ENCODE assay signal across 21 mouse cellular contexts in genomic region chr13:49430529-49430928, GRCm38 (mm10). TPM values are rescaled to one million over a fixed set of nuclear protein-coding genes. Genes with fewer than 3 reads are reported as not detected.
DNase-seq lines count a peak whose midpoint lies in the region; ATAC-seq and TF ChIP-seq lines count a peak whose summit lies in the region.
"Had no signal": no experiment of that assay in that cellular context is flagged by ENCODE, and none has a peak within 500 bp of the region (broad histone marks: within the 10 kb centered on the region; RNA-seq: fewer than 3 reads in every experiment).

No protein-coding gene starts in this region.

- peaks cover 4% of the 10 kb centered on the region for H3K79me2 ChIP-seq in heart, adult 2 months (replicated peaks; ENCODE audit: control insufficient read depth, insufficient read depth, low read length)

- ATAC-seq in kidney, embryonic 16.5 days (ENCODE audit: low FRiP score, low TSS enrichment), result no peak
- ATAC-seq: forebrain, embryonic 15.5 days had no signal

- peaks cover 10% of the 10 kb centered on the region for H3K36me3 ChIP-seq in kidney, embryonic 16.5 days (ENCODE audit: insufficient read depth, low read length)
- 0 out of 2 replicates have a peak, but pooled peaks cover 2% of the 10 kb centered on the region for H3K36me3 ChIP-seq in heart, adult 2 months (ENCODE audit: control insufficient read depth, insufficient read depth, low read length)

- no peak for TF ChIP-seq POLR2A in heart, adult 2 months (IDR thresholded peaks at IDR 0.05; ENCODE audit: insufficient read depth, low read depth, low read length)

- peak; percentile 40 for DNase-seq in kidney, adult 11 months
- peak; percentile 32 to 33 for DNase-seq in kidney, adult 8-10 months
- DNase-seq in kidney, postnatal 25 days, result peak; percentile 68 to 73
- DNase-seq in lung, postnatal 36 days, result peak; percentile 42
- DNase-seq in adrenal gland, postnatal 36 days, result no peak
- DNase-seq in urinary bladder, postnatal 25 days (ENCODE audit: low spot score), result no peak
- DNase-seq in heart, adult 2 months, result no peak
- DNase-seq: adrenal gland, postnatal 14 days; cerebellum, adult 9-10 months; gastrocnemius, postnatal 14 days; heart, adult 18-20 months; heart, postnatal 14 days; layer of hippocampus, postnatal 36 days; thymus, adult 2 months had no signal

- intact Hi-C loops in heart, adult 2 months (cut with DNase I), result no loop called here

- no peaks in the 10 kb centered on the region for H3K27me3 ChIP-seq in kidney, embryonic 16.5 days (ENCODE audit: insufficient read depth, low read length)
- no peaks in the 10 kb centered on the region for H3K27me3 ChIP-seq in heart, adult 2 months (ENCODE audit: control insufficient read depth, insufficient read depth, low read length)
- H3K27me3 ChIP-seq: forebrain, embryonic 15.5 days; heart, embryonic 13.5 days; hindbrain, embryonic 12.5 days; midbrain, embryonic 12.5 days had no signal

- no peak overlapping the region for H3K4me3 ChIP-seq in kidney, embryonic 16.5 days (ENCODE audit: low read length)
- no peak overlapping the region for H3K4me3 ChIP-seq in heart, adult 2 months
- H3K4me3 ChIP-seq: embryonic facial prominence, embryonic 10.5 days; forebrain, embryonic 15.5 days; heart, embryonic 13.5 days; hindbrain, embryonic 12.5 days; midbrain, embryonic 12.5 days had no signal

- H3K4me1 ChIP-seq in kidney, embryonic 16.5 days (ENCODE audit: insufficient read depth, low read length), result 0 out of 2 replicates have a peak, but pooled peaks cover 7% of the 10 kb centered on the region
- H3K4me1 ChIP-seq in heart, adult 2 months (ENCODE audit: control insufficient read depth, insufficient read depth, low read length), result peaks cover 7% of the 10 kb centered on the region
- H3K4me1 ChIP-seq: forebrain, embryonic 15.5 days had no signal

- TF ChIP-seq EP300 in heart, adult 2 months (IDR thresholded peaks at IDR 0.05; ENCODE audit: insufficient read depth, low read depth, low read length), result no peak

- H3K9me3 ChIP-seq in kidney, embryonic 16.5 days (ENCODE audit: low read length), result no peaks in the 10 kb centered on the region
- H3K9me3 ChIP-seq: embryonic facial prominence, embryonic 10.5 days; forebrain, embryonic 15.5 days; heart, embryonic 13.5 days; hindbrain, embryonic 12.5 days; midbrain, embryonic 12.5 days had no signal

- WGBS in kidney, embryonic 16.5 days, result 46% methylated on average over 4 of the region's 4 CpGs
- 51% methylated on average over 4 of the region's 4 CpGs for WGBS in heart, adult 2 months

- H3K4me2 ChIP-seq in kidney, embryonic 16.5 days (replicated peaks; ENCODE audit: low read depth, low read length), result no peak overlapping the region
- H3K4me2 ChIP-seq: forebrain, embryonic 15.5 days; heart, embryonic 13.5 days; hindbrain, embryonic 12.5 days; liver, embryonic 11.5 days; midbrain, embryonic 12.5 days had no signal

- H3K9ac ChIP-seq in kidney, embryonic 16.5 days (replicated peaks; ENCODE audit: low read length), result no peak overlapping the region
- no peak overlapping the region for H3K9ac ChIP-seq in heart, adult 2 months (ENCODE audit: low read depth, low read length)
- H3K9ac ChIP-seq: forebrain, embryonic 15.5 days; heart, embryonic 13.5 days; hindbrain, embryonic 12.5 days; midbrain, embryonic 12.5 days had no signal

- H3K27ac ChIP-seq in kidney, embryonic 16.5 days (ENCODE audit: low read length), result no peak overlapping the region
- H3K27ac ChIP-seq in heart, adult 2 months, result no peak overlapping the region
- H3K27ac ChIP-seq: embryonic facial prominence, embryonic 10.5 days; forebrain, embryonic 15.5 days; heart, embryonic 13.5 days; hindbrain, embryonic 12.5 days; midbrain, embryonic 12.5 days had no signal

- no peak for TF ChIP-seq CTCF in heart, adult 2 months (IDR thresholded peaks at IDR 0.05)

RNA-seq across cellular contexts. Expression of gene Ippk, which starts 9.5 kb away (rescaled TPM):
- polyA plus RNA-seq in kidney, embryonic 16.5 days (2015; fragmentation: Nextera tagmentation; extraction: Ambion mirVana), result 17.4 and 17.9 TPM in 2 replicates
- 10 to 100 TPM; 33.1 to 49.4 TPM for total RNA-seq in adrenal gland, postnatal 36 days (2021)
- 1 to 10 TPM; 6.7 to 7.3 TPM for total RNA-seq in heart, adult 2 months (2021)
- 4.3 and 6.9 TPM in 2 replicates for polyA plus RNA-seq in heart, adult 2 months (2012; rRNA removed)

Comparison
In these comparisons a context has a peak if more than half of its experiments do, and no peak if none do; other contexts are left out.
1. DNase-seq: peak in kidney, adult 11 months (single experiment), kidney, adult 8-10 months (2 of 2), kidney, postnatal 25 days (2 of 2) and lung, postnatal 36 days (single experiment); none in adrenal gland, postnatal 36 days (0 of 2), urinary bladder, postnatal 25 days (single experiment) and heart, adult 2 months (0 of 2).
2. RNA of gene Ippk, which starts 9.5 kb away (total RNA-seq): 33.1 to 49.4 TPM in adrenal gland, postnatal 36 days; 6.7 to 7.3 TPM in heart, adult 2 months; every median in the first group is over 4 times any median in the second.